12 mouse cellular contexts compared by ENCODE assay signal in the genomic region with DNA sequence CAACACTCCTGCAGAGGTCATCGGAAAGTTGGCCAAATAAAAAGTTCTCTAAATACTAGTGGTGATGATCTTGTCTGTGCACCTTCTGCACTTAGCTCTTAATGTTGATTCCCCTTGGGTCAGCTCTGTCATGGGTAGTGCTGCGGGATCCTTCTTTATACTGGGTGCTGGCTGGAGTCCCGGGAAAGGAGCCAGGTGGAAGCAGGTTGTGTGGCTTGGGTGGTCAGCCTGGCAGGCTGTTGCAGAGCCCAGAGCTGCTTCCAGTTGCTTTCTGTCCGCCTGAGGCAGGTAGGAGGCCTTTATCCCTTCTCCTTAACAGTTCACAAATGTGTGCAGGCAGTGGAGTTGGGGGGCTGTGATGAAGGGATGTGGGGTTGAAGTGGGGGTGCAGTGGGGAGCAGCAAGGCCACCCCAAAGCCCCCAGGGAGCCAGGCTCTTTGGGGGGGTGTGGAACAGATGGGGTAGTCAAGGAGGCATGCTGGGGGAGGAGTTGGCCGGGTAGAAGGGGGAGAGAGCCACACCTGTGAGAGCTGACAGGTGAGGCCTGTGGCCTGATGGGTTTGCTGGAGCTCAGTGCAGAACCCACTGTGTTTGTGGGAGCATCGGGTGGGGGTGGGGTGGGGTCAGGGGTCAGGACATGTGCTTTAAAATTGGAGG. TPM values are rescaled to one million over a fixed set of nuclear protein-coding genes. Genes with fewer than 3 reads are reported as not detected.
DNase-seq lines count a peak whose midpoint lies in the region; ATAC-seq and TF ChIP-seq lines count a peak whose summit lies in the region.
"Had no signal": no experiment of that assay in that cellular context is flagged by ENCODE, and none has a peak within 500 bp of the region (broad histone marks: within the 10 kb centered on the region; RNA-seq: fewer than 3 reads in every experiment).

No protein-coding gene starts in this region.

- 0 out of 2 replicates have a peak overlapping the region, but pooled peaks have one; percentile 9 for H3K4me2 ChIP-seq in liver, embryonic 16.5 days (ENCODE audit: low read depth, low read length)
- H3K4me2 ChIP-seq: limb, embryonic 13.5 days had no signal

- no peak for ATAC-seq in liver, embryonic 16.5 days (ENCODE audit: low read depth)
- ATAC-seq: midbrain, embryonic 16.5 days had no signal

- intact Hi-C loops in left cerebral cortex, postnatal 25 days (cut with DNase I), result no loop called here

- TF ChIP-seq CTCF in liver, adult 2 months (IDR thresholded peaks at IDR 0.05; ENCODE audit: low read depth, low read length), result no peak

- 30% methylated on average over 6 of the region's 6 CpGs for WGBS in liver, adult 2 months
- WGBS in embryonic facial prominence, embryonic 10.5 days, result 66% methylated on average over 6 of the region's 6 CpGs
- 40% methylated on average over 6 of the region's 6 CpGs for WGBS in liver, embryonic 16.5 days (ENCODE audit: insufficient replicate concordance)

- peaks cover 39% of the 10 kb centered on the region for H3K4me1 ChIP-seq in liver, adult 2 months (ENCODE audit: control insufficient read depth, insufficient read depth, low read length)
- peaks cover 76% of the 10 kb centered on the region for H3K4me1 ChIP-seq in embryonic facial prominence, embryonic 10.5 days
- peaks cover 94% of the 10 kb centered on the region for H3K4me1 ChIP-seq in liver, embryonic 16.5 days (ENCODE audit: control insufficient read depth, low read depth, low read length)

- no peak for TF ChIP-seq POLR2A in liver, adult 2 months (IDR thresholded peaks at IDR 0.05; ENCODE audit: extremely low read depth, insufficient read depth, low read length)

- peaks cover 43% of the 10 kb centered on the region; the same call in 1 of the 2 replicates for H3K79me2 ChIP-seq in liver, adult 2 months (ENCODE audit: control insufficient read depth, insufficient read depth, low read length)

- H3K27ac ChIP-seq in liver, adult 2 months (replicated peaks; ENCODE audit: insufficient read depth, low read depth, low read length), result peak overlapping the region; percentile 15
- H3K27ac ChIP-seq in embryonic facial prominence, embryonic 10.5 days (replicated peaks), result peak overlapping the region; percentile 57
- H3K27ac ChIP-seq in liver, embryonic 16.5 days (ENCODE audit: low read length), result peak overlapping the region; percentile 73
- H3K27ac ChIP-seq: limb, embryonic 13.5 days had no signal

- peak overlapping the region; percentile 39; the same call in 1 of the 2 replicates for H3K9ac ChIP-seq in liver, adult 2 months (ENCODE audit: low read depth, low read length)
- peak overlapping the region; percentile 20; the same call in 1 of the 2 replicates for H3K9ac ChIP-seq in liver, embryonic 16.5 days (ENCODE audit: low read depth, low read length)

- H3K36me3 ChIP-seq in liver, adult 2 months (ENCODE audit: control insufficient read depth, insufficient read depth, low read length), result no peaks in the 10 kb centered on the region
- H3K36me3 ChIP-seq in embryonic facial prominence, embryonic 10.5 days (replicated peaks), result no peaks in the 10 kb centered on the region
- no peaks in the 10 kb centered on the region for H3K36me3 ChIP-seq in liver, embryonic 16.5 days (ENCODE audit: control insufficient read depth, insufficient read depth)
- H3K36me3 ChIP-seq: limb, embryonic 13.5 days had no signal

- H3K4me3 ChIP-seq in liver, adult 2 months (ENCODE audit: insufficient read depth, low read depth, low read length), result no peak overlapping the region
- H3K4me3 ChIP-seq in embryonic facial prominence, embryonic 10.5 days, result no peak overlapping the region
- no peak overlapping the region for H3K4me3 ChIP-seq in liver, embryonic 16.5 days (ENCODE audit: low read depth, low read length)
- H3K4me3 ChIP-seq: limb, embryonic 13.5 days had no signal

- no peaks in the 10 kb centered on the region for H3K27me3 ChIP-seq in liver, adult 2 months (ENCODE audit: control insufficient read depth, insufficient read depth, low read length)
- no peaks in the 10 kb centered on the region for H3K27me3 ChIP-seq in embryonic facial prominence, embryonic 10.5 days (replicated peaks; ENCODE audit: low read depth, poor library complexity, severe bottlenecking)
- no peaks in the 10 kb centered on the region for H3K27me3 ChIP-seq in liver, embryonic 16.5 days (ENCODE audit: control insufficient read depth, insufficient read depth, low read depth, low read length)
- H3K27me3 ChIP-seq: limb, embryonic 13.5 days had no signal

- no peaks in the 10 kb centered on the region for H3K9me3 ChIP-seq in embryonic facial prominence, embryonic 10.5 days
- H3K9me3 ChIP-seq in liver, embryonic 16.5 days (replicated peaks; ENCODE audit: control insufficient read depth, low read length), result no peaks in the 10 kb centered on the region
- H3K9me3 ChIP-seq: limb, embryonic 13.5 days had no signal

- DNase-seq in heart, adult 11 months, result peak; percentile 96
- DNase-seq in heart, adult 9 months (ENCODE audit: low spot score in 2 of 2), result no peak
- no peak for DNase-seq in liver, adult 2 months (ENCODE audit: extremely low read depth, low read depth, low spot score)
- DNase-seq in liver (no peak), MN1 (ENCODE audit: low spot score) (no peak)
- DNase-seq in embryonic facial prominence, embryonic 10.5 days (ENCODE audit: low spot score), result no peak
- no peak for DNase-seq in left cerebral cortex, postnatal 25 days (ENCODE audit: low spot score in 2 of 2)

RNA-seq across cellular contexts. Expression of a gene that starts 5.8 kb away (rescaled TPM):
- total RNA-seq in liver, adult 2 months (2014; rRNA removed), result 27.7 and 38.9 TPM in 2 replicates
- polyA plus RNA-seq in liver, adult 2 months (2012; rRNA removed), result 30.2 and 35.7 TPM in 2 replicates
- polyA plus RNA-seq in embryonic facial prominence, embryonic 10.5 days (2016; fragmentation: Nextera tagmentation; extraction: Ambion mirVana), result 34.0 and 35.9 TPM in 2 replicates
- 38.5 and 38.8 TPM in 2 replicates for polyA plus RNA-seq in liver, embryonic 16.5 days (2015; fragmentation: Nextera tagmentation; extraction: Ambion mirVana)
- total RNA-seq in left cerebral cortex, postnatal 25 days (2021), result 10 to 100 TPM; 39.0 to 43.9 TPM

RNA-seq across cellular contexts. Expression of a gene that starts 26.6 kb away (rescaled TPM):
- total RNA-seq in liver, adult 2 months (2014; rRNA removed), result not detected in 2 replicates
- not detected in 2 replicates for polyA plus RNA-seq in liver, adult 2 months (2012; rRNA removed)
- polyA plus RNA-seq in embryonic facial prominence, embryonic 10.5 days (2016; fragmentation: Nextera tagmentation; extraction: Ambion mirVana), result 0.20 and 0.80 TPM in 2 replicates
- polyA plus RNA-seq in liver, embryonic 16.5 days (2015; fragmentation: Nextera tagmentation; extraction: Ambion mirVana), result 0.28 and 0.32 TPM in 2 replicates
- 1 to 10 TPM; 7.7 to 9.9 TPM for total RNA-seq in left cerebral cortex, postnatal 25 days (2021)
- total RNA-seq: common myeloid progenitor, adult 5-6 weeks; granulocyte monocyte progenitor cell, adult 5-6 weeks had no signal

RNA-seq across cellular contexts. Expression of a gene that starts 29.9 kb away (rescaled TPM):
- total RNA-seq in liver, adult 2 months (2014; rRNA removed), result 0.27 and 0.37 TPM in 2 replicates
- polyA plus RNA-seq in liver, adult 2 months (2012; rRNA removed), result 0.17 and 0.52 TPM in 2 replicates
- 0.35 and 0.69 TPM in 2 replicates for polyA plus RNA-seq in embryonic facial prominence, embryonic 10.5 days (2016; fragmentation: Nextera tagmentation; extraction: Ambion mirVana)
- 0.49 and 0.67 TPM in 2 replicates for polyA plus RNA-seq in liver, embryonic 16.5 days (2015; fragmentation: Nextera tagmentation; extraction: Ambion mirVana)
- 1 to 10 TPM in 1 of 2 experiments, under 1 TPM in 1; 0.78 to 1.0 TPM for total RNA-seq in left cerebral cortex, postnatal 25 days (2021)
- total RNA-seq: common myeloid progenitor, adult 5-6 weeks; granulocyte monocyte progenitor cell, adult 5-6 weeks had no signal

RNA-seq across cellular contexts. Expression of a gene that starts 43.9 kb away (rescaled TPM):
- 7.7 and 9.7 TPM in 2 replicates for total RNA-seq in liver, adult 2 months (2014; rRNA removed)
- polyA plus RNA-seq in liver, adult 2 months (2012; rRNA removed), result 18.6 and 19.1 TPM in 2 replicates
- polyA plus RNA-seq in embryonic facial prominence, embryonic 10.5 days (2016; fragmentation: Nextera tagmentation; extraction: Ambion mirVana), result 41.3 and 42.5 TPM in 2 replicates
- polyA plus RNA-seq in liver, embryonic 16.5 days (2015; fragmentation: Nextera tagmentation; extraction: Ambion mirVana), result 11.8 and 12.6 TPM in 2 replicates
- 10 to 100 TPM; 39.9 to 40.0 TPM for total RNA-seq in left cerebral cortex, postnatal 25 days (2021)

Comparison
In these comparisons a context has a peak if more than half of its experiments do, and no peak if none do; other contexts are left out.
1. H3K27ac ChIP-seq: peak in every context shown above with its lines; median percentile 73 in liver, embryonic 16.5 days; 57 in embryonic facial prominence, embryonic 10.5 days; 15 in liver, adult 2 months.